Mouse (Mus musculus) forebrain, embryonic 14.5 days (tissue): ENCODE results near the gene Pax6. TPM values are rescaled to one million over a fixed set of nuclear protein-coding genes. Genes with fewer than 3 reads are reported as not detected.
A peak's percentile ranks its signal among the peaks of the same experiment; 100 is the strongest.

Source experiments
- ATAC-seq: fragments of 200-750 bp; cut with Nextera tagmentation; 2 replicates; pipeline ENCODE4 v1.8.0; 2017; ENCODE audit warnings: mild to moderate bottlenecking, moderate library complexity
- DNase-seq: peaks from one replicate; pipeline ENCODE4 v3.0.0-alpha.2; 2015; ENCODE audit warnings: low spot score
- H3K27ac ChIP-seq: fragments of 300-500 bp; sonication (generic); 2 replicates; pipeline ENCODE4 v1.5.1; 2014; ENCODE audit warnings: low read depth, mild to moderate bottlenecking, control low read depth, low read length, moderate library complexity
- H3K27me3 ChIP-seq: fragments of 300-500 bp; sonication (generic); replicated peaks from 2 replicates; pipeline ENCODE4 v1.6.1; 2014; ENCODE audit warnings: low read length, control low read depth, mixed read lengths; ENCODE audit not compliant: control insufficient read depth, insufficient read depth
- H3K36me3 ChIP-seq: fragments of 300-500 bp; sonication (generic); 2 replicates; pipeline ENCODE4 v1.6.1; 2014; ENCODE audit warnings: low read length, control low read depth; ENCODE audit not compliant: control insufficient read depth, insufficient read depth
- H3K4me1 ChIP-seq: fragments of 300-500 bp; sonication (generic); 2 replicates; pipeline ENCODE4 v1.6.1; 2014; ENCODE audit warnings: antibody characterized with exemption, low read length, control low read depth; ENCODE audit not compliant: control insufficient read depth, insufficient read depth
- H3K4me2 ChIP-seq: fragments of 300-500 bp; sonication (generic); 2 replicates; pipeline ENCODE4 v1.6.1; 2014; ENCODE audit warnings: mild to moderate bottlenecking, control low read depth, low read length
- H3K4me3 ChIP-seq: fragments of 300-500 bp; sonication (generic); 2 replicates; pipeline ENCODE4 v1.5.1; 2014; ENCODE audit warnings: low read depth, low read length, control low read depth
- H3K9ac ChIP-seq: fragments of 300-500 bp; sonication (generic); 2 replicates; pipeline ENCODE4 v1.6.1; 2014; ENCODE audit warnings: mild to moderate bottlenecking, low read length, control low read depth, moderate library complexity
- H3K9me3 ChIP-seq: fragments of 300-500 bp; sonication (generic); replicated peaks from 2 replicates; pipeline ENCODE4 v1.6.1; 2016; ENCODE audit warnings: low read length, control low read depth, mixed read lengths; ENCODE audit not compliant: control insufficient read depth
- WGBS: fragments of 180-500 bp; shearing (Covaris S2); extraction: QIAGEN DNeasy Blood & Tissue Kit; methylation state at CpG from one replicate; pipeline ENCODE4 v1.1.7; 2014; 5-methylcytosine and 5-hydroxymethylcytosine counted together
- polyA plus RNA-seq: library from polyadenylated mRNA; unstranded; fragments of >200 nt; fragmentation: Nextera tagmentation; extraction: Ambion mirVana; gene quantifications from 2 replicates; pipeline ENCODE4 v1.2.1, GENCODE M21; 2014

Gene Pax6
- polyA plus RNA-seq, 1 experiment from 2014 or later, result 51.8 TPM

- H3K36me3 ChIP-seq, result peaks cover 34% of the 10 kb centered on the region
- no peak overlapping the region for H3K4me2 ChIP-seq
- DNase-seq, result no peak
- no peaks in the 10 kb centered on the region for H3K4me1 ChIP-seq
- no peak overlapping the region for H3K27ac ChIP-seq
- H3K9ac ChIP-seq, result no peak overlapping the region
- ATAC-seq, result no peak
- 0 out of 2 replicates have a peak, but pooled peaks cover 2% of the 10 kb centered on the region for H3K27me3 ChIP-seq
- no peak overlapping the region for H3K4me3 ChIP-seq
- no peaks in the 10 kb centered on the region for H3K9me3 ChIP-seq
- 50% methylated on average over 5 of the region's 5 CpGs for WGBS
Observed at GRCm38 (mm10) chr2:105697741-105698140, 29.0 kb downstream of the Pax6 start.

GRCm38 (mm10) chr2:105698631-105699030, 29.9 kb downstream of the Pax6 start:
- Histone ChIP-seq H3K27ac (no peak overlapping the region), H3K9me3 (no peaks in the 10 kb centered on the region), H3K36me3 (peaks cover 26% of the 10 kb centered on the region), H3K4me2 (no peak overlapping the region), H3K4me3 (no peak overlapping the region), H3K9ac (no peak overlapping the region), H3K27me3 (no peaks in the 10 kb centered on the region), H3K4me1 (no peaks in the 10 kb centered on the region)
- DNase-seq (no peak), ATAC-seq (no peak)
- 72% methylated on average over 2 of the region's 2 CpGs for WGBS

GRCm38 (mm10) chr2:105701781-105702180, 33.1 kb downstream of the Pax6 start:
- Histone ChIP-seq H3K4me3 (no peak overlapping the region), H3K36me3 (0 out of 2 replicates have a peak, but pooled peaks cover 3% of the 10 kb centered on the region), H3K4me2 (no peak overlapping the region), H3K27me3 (no peaks in the 10 kb centered on the region; the same call in 1 of the 2 replicates), H3K4me1 (no peaks in the 10 kb centered on the region), H3K9me3 (no peaks in the 10 kb centered on the region), H3K9ac (no peak overlapping the region), H3K27ac (no peak overlapping the region)
- 56% methylated on average over 4 of the region's 4 CpGs for WGBS
- ATAC-seq (no peak), DNase-seq (no peak)

- 61% methylated on average over 10 of the region's 10 CpGs for WGBS
- Histone ChIP-seq H3K4me1 (no peaks in the 10 kb centered on the region), H3K27ac (no peak overlapping the region), H3K27me3 (no peaks in the 10 kb centered on the region; the same call in 1 of the 2 replicates), H3K4me3 (no peak overlapping the region), H3K9me3 (no peaks in the 10 kb centered on the region), H3K36me3 (0 out of 2 replicates have a peak, but pooled peaks cover 3% of the 10 kb centered on the region), H3K9ac (no peak overlapping the region), H3K4me2 (no peak overlapping the region)
- ATAC-seq, result no peak
- no peak for DNase-seq
Observed at GRCm38 (mm10) chr2:105702586-105702985, 33.9 kb downstream of the Pax6 start.

GRCm38 (mm10) chr2:105705320-105705719, 36.6 kb downstream of the Pax6 start:
- no peak overlapping the region for H3K4me2 ChIP-seq
- H3K27me3 ChIP-seq, result no peaks in the 10 kb centered on the region; the same call in 1 of the 2 replicates
- no peak overlapping the region for H3K4me3 ChIP-seq
- ATAC-seq (no peak), DNase-seq (peak; percentile 50)
- H3K9ac ChIP-seq, result no peak overlapping the region
- 48% methylated on average over 2 of the region's 2 CpGs for WGBS
- H3K9me3 ChIP-seq, result no peaks in the 10 kb centered on the region
- H3K27ac ChIP-seq, result no peak overlapping the region
- H3K4me1 ChIP-seq, result no peaks in the 10 kb centered on the region
- H3K36me3 ChIP-seq, result no peaks in the 10 kb centered on the region

GRCm38 (mm10) chr2:105709126-105709525, 40.4 kb downstream of the Pax6 start:
- H3K4me2 ChIP-seq, result no peak overlapping the region
- no peaks in the 10 kb centered on the region for H3K36me3 ChIP-seq
- H3K9ac ChIP-seq, result no peak overlapping the region
- no peaks in the 10 kb centered on the region for H3K4me1 ChIP-seq
- WGBS, result 69% methylated on average over 3 of the region's 3 CpGs
- H3K27me3 ChIP-seq, result no peaks in the 10 kb centered on the region; the same call in 1 of the 2 replicates
- H3K9me3 ChIP-seq, result no peaks in the 10 kb centered on the region
- DNase-seq (no peak), ATAC-seq (no peak)
- H3K27ac ChIP-seq, result no peak overlapping the region
- no peak overlapping the region for H3K4me3 ChIP-seq

GRCm38 (mm10) chr2:105710511-105710910, 41.8 kb downstream of the Pax6 start:
- ATAC-seq (no peak), DNase-seq (no peak)
- H3K4me3 ChIP-seq, result no peak overlapping the region
- H3K4me1 ChIP-seq, result peaks cover 5% of the 10 kb centered on the region; the same call in 1 of the 2 replicates
- H3K9me3 ChIP-seq, result no peaks in the 10 kb centered on the region
- no peak overlapping the region for H3K4me2 ChIP-seq
- H3K36me3 ChIP-seq, result no peaks in the 10 kb centered on the region
- no peak overlapping the region for H3K27ac ChIP-seq
- no peak overlapping the region for H3K9ac ChIP-seq
- H3K27me3 ChIP-seq, result no peaks in the 10 kb centered on the region; the same call in 1 of the 2 replicates
- 87% methylated on average over 3 of the region's 3 CpGs for WGBS

GRCm38 (mm10) chr2:105715409-105716115, 46.9 kb downstream of the Pax6 start:
- 0 out of 2 replicates have a peak overlapping the region, but pooled peaks have one; percentile 1 for H3K4me2 ChIP-seq
- peak overlapping the region; percentile 23; the same call in 1 of the 2 replicates for H3K27ac ChIP-seq
- no peak overlapping the region; the same call in 1 of the 2 replicates for H3K9ac ChIP-seq
- ATAC-seq (peak; percentile 40), DNase-seq (peak; percentile 59)
- WGBS, result 37% methylated on average over 8 of the region's 8 CpGs
- no peaks in the 10 kb centered on the region for H3K9me3 ChIP-seq
- no peaks in the 10 kb centered on the region for H3K36me3 ChIP-seq
- peaks cover 8% of the 10 kb centered on the region; the same call in 1 of the 2 replicates for H3K27me3 ChIP-seq
- H3K4me1 ChIP-seq, result peaks cover 27% of the 10 kb centered on the region
- no peak overlapping the region for H3K4me3 ChIP-seq

GRCm38 (mm10) chr2:105726657-105727056, 58.0 kb downstream of the Pax6 start:
- DNase-seq, result no peak
- Histone ChIP-seq H3K9ac (no peak overlapping the region), H3K27me3 (peaks cover 5% of the 10 kb centered on the region; the same call in 1 of the 2 replicates), H3K4me1 (peaks cover 4% of the 10 kb centered on the region; the same call in 1 of the 2 replicates), H3K36me3 (no peaks in the 10 kb centered on the region), H3K4me2 (no peak overlapping the region), H3K27ac (no peak overlapping the region), H3K4me3 (no peak overlapping the region), H3K9me3 (no peaks in the 10 kb centered on the region)
- ATAC-seq, result peak; percentile 20; the same call in 1 of the 2 replicates
- WGBS, result 56% methylated on average over 9 of the region's 9 CpGs
